Mouse (Mus musculus) activated CD4-positive, CD25-positive, alpha-beta regulatory T cell, adult 4 months (primary cell): ENCODE data around the gene Agbl1. TPM values are rescaled to one million over a fixed set of nuclear protein-coding genes. Genes with fewer than 3 reads are reported as not detected.
"Not testable (repeated sequence)": the region's sequence is repeated elsewhere in the genome, so short reads cannot be mapped to it uniquely, and the experiment has no call there.

Experiments used
- ATAC-seq: one replicate; pipeline ENCODE4 v1.8.0; 2017
- polyA plus RNA-seq, 2 experiments: library from polyadenylated mRNA; unstranded; fragments of 100-300 nt; shearing (Covaris generic); gene quantifications; one replicate each; pipeline ENCODE4 v1.2.1; 2017

Agbl1 gene
- not detected for polyA plus RNA-seq

- no peak for ATAC-seq
Measured at GRCm38 (mm10) chr7:76229311-76229937, at the start of gene Agbl1. Gene Agbl1 (plus strand): TSS chr7:76229887.

GRCm38 (mm10) chr7:76185005-76185658, 44.6 kb upstream of the Agbl1 start:
- peak; percentile 42 for ATAC-seq

GRCm38 (mm10) chr7:76185681-76186121, 44.0 kb upstream of the Agbl1 start:
- ATAC-seq: peak; percentile 35

GRCm38 (mm10) chr7:76218546-76218945, 11.1 kb upstream of the Agbl1 start:
- ATAC-seq: no peak

GRCm38 (mm10) chr7:76219797-76220469, 9.8 kb upstream of the Agbl1 start:
- no peak for ATAC-seq

GRCm38 (mm10) chr7:76222691-76223090, 7.0 kb upstream of the Agbl1 start:
- no peak for ATAC-seq

GRCm38 (mm10) chr7:76228881-76229280, 806 bp upstream of the Agbl1 start:
- peak; percentile 91 for ATAC-seq

GRCm38 (mm10) chr7:76234321-76234720, 4.6 kb downstream of the Agbl1 start:
- no peak for ATAC-seq

GRCm38 (mm10) chr7:76237497-76237896, 7.8 kb downstream of the Agbl1 start:
- ATAC-seq: peak; percentile 77

- not testable (repeated sequence) for ATAC-seq
Measured at GRCm38 (mm10) chr7:76244839-76245238, 15.2 kb downstream of the Agbl1 start.

- ATAC-seq: no peak
Measured at GRCm38 (mm10) chr7:76275061-76275460, 45.4 kb downstream of the Agbl1 start.

GRCm38 (mm10) chr7:76282831-76283230, 53.1 kb downstream of the Agbl1 start:
- ATAC-seq: no peak

GRCm38 (mm10) chr7:76287531-76287930, 57.8 kb downstream of the Agbl1 start:
- no peak for ATAC-seq

- no peak for ATAC-seq
Measured at GRCm38 (mm10) chr7:76321866-76322553, 92.3 kb downstream of the Agbl1 start.

GRCm38 (mm10) chr7:76326091-76326490, 96.4 kb downstream of the Agbl1 start:
- no peak for ATAC-seq

- ATAC-seq: no peak
Measured at GRCm38 (mm10) chr7:76339308-76339707, 109.6 kb downstream of the Agbl1 start.

GRCm38 (mm10) chr7:76341601-76342000, 111.9 kb downstream of the Agbl1 start:
- no peak for ATAC-seq

- ATAC-seq: no peak
Measured at GRCm38 (mm10) chr7:76353469-76353868, 123.8 kb downstream of the Agbl1 start.

GRCm38 (mm10) chr7:76354510-76354909, 124.8 kb downstream of the Agbl1 start:
- peak; percentile 49 for ATAC-seq

GRCm38 (mm10) chr7:76371269-76371668, 141.6 kb downstream of the Agbl1 start:
- ATAC-seq: no peak

- ATAC-seq: no peak
Measured at GRCm38 (mm10) chr7:76379493-76379892, 149.8 kb downstream of the Agbl1 start.

GRCm38 (mm10) chr7:76381986-76382385, 152.3 kb downstream of the Agbl1 start:
- no peak for ATAC-seq

GRCm38 (mm10) chr7:76389240-76389639, 159.6 kb downstream of the Agbl1 start:
- ATAC-seq: no peak
